Comparison of ENCODE assay signal across 20 mouse cellular contexts in the genomic region with DNA sequence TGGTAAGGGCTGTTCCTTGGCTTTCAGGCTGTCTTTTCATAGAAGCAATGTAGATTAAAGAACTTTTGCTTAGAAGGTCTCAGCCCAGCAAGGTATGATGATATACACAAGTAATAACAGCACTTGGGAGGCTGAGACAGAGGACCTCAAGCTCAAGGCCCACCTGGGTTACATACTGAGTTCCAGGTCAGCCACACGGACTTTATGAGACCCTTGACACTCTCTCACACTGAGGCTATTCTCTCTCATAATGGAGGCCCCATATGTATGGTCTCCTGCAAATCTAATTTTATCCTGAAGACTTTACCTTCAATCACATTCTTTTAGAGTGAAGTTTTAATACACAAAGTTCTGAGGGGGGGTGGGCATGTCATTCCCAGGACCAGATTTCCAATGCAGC.
"Had no signal": no experiment of that assay in that cellular context is flagged by ENCODE, and none has a peak within 500 bp of the region (broad histone marks: within the 10 kb centered on the region; RNA-seq: fewer than 3 reads in every experiment).

No protein-coding gene starts in this region.

- H3K9me3 ChIP-seq: liver, embryonic 12.5 days; liver, embryonic 15.5 days; lung, embryonic 15.5 days; megakaryocyte, embryonic 14.5 days; midbrain, embryonic 13.5 days had no signal

- ATAC-seq: liver, embryonic 12.5 days had no signal

- H3K4me2 ChIP-seq: liver, embryonic 12.5 days; liver, embryonic 15.5 days; lung, embryonic 15.5 days; midbrain, embryonic 13.5 days had no signal

- H3K9ac ChIP-seq: liver, embryonic 12.5 days; liver, embryonic 15.5 days; lung, embryonic 15.5 days; midbrain, embryonic 13.5 days had no signal

- H3K4me3 ChIP-seq: left cerebral cortex, adult 2 months; liver, embryonic 12.5 days; liver, embryonic 15.5 days; lung, embryonic 15.5 days; megakaryocyte, embryonic 14.5 days; midbrain, embryonic 10.5 days; midbrain, embryonic 13.5 days; myocyte had no signal

- H3K27me3 ChIP-seq: liver, embryonic 12.5 days; liver, embryonic 15.5 days; lung, embryonic 15.5 days; megakaryocyte, embryonic 14.5 days; midbrain, embryonic 13.5 days had no signal

- H3K27ac ChIP-seq: left cerebral cortex, adult 2 months; liver, embryonic 12.5 days; liver, embryonic 15.5 days; lung, embryonic 15.5 days; midbrain, embryonic 10.5 days; midbrain, embryonic 13.5 days; stomach, postnatal 0 days had no signal

- H3K4me1 ChIP-seq: liver, embryonic 12.5 days; liver, embryonic 15.5 days; lung, embryonic 15.5 days had no signal

- H3K36me3 ChIP-seq: liver, embryonic 12.5 days; liver, embryonic 15.5 days; lung, embryonic 15.5 days; midbrain, embryonic 10.5 days; midbrain, embryonic 13.5 days had no signal

- DNase-seq: kidney, adult 11 months; kidney, adult 9 months; kidney, postnatal 10 days; layer of hippocampus, postnatal 36 days; liver; lung, adult 18-20 months; lung, postnatal 10 days; lung, postnatal 36 days; thymus, adult 2 months; thymus, postnatal 14 days; thymus, postnatal 4 days had no signal
